Mouse (Mus musculus): Measurements from ENCODE around the gene Olfml2b.

Gene Olfml2b

DNA sequence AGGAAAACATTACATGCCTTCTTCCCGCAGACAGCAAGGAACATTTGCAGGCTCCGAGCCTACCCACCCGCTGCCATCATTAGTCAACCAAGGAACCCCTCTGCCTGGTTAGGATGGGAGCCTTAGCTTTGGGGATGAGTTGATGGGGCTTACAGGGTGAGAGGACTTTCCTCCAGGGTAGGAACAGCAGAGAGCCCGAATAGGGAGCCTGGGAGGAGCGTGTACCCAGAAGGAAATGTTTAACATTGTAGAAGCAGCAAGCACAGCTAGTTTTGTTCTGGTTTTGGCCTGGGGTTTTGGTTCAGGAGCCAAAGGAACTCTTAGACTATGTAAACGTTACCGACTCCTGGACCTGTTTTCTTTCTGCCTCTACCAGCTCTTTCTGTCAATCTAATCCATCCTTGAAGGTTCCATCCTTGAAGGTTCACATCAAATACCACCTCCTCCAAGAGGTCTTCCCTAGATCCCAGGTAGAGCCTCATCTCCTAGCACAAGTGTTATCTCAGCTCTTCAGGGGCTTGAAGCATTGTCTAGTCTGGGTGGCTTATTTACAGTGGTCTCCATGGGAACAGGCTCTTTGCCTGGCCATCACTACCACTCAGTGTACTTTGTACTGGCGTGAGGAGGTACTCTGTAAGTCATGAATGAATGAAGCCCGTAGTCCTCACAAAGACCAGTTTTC lies 2.4 kb downstream of the Olfml2b start:
- DNase-seq (ENCODE audit: low spot score) = no peak

- DNase-seq (ENCODE audit: low spot score) = no peak
Measured at GRCm38 (mm10) chr1:170647381-170647780, 3.0 kb downstream of the Olfml2b start.

GRCm38 (mm10) chr1:170647971-170648514 lies 3.7 kb downstream of the Olfml2b start:
- no peak for DNase-seq (ENCODE audit: low spot score)

DNA sequence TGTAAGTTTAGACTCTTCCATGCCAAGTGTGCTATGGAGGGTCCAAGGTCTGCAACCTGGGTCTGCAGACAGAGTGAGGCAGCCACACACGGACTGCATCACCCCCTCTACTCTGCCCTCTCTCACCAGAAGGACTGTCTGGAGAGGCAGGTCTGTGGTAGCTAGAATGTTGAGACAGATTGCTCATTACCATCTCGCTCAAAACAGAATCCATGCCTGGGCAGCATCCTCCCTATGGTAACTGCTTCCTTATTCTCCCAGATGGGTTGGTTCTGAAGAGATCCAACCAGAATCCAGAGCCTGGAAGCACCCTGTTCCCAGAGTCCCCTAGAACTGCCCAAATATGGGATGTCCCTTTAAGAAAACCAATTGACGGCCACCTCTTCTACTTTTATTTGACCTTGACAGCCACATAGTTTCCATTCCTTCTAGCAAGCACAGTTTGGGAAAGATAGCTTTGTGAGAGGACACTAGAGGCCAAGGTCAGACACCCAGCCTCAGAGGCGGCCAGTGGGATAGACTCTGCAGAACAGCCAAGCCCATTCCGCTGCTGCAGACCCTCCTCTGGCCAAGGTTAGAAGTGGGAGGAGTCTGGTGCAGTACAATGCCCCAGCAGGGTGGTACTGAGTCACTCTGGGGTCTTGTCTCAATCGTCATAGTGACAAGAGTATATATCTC lies 6.9 kb downstream of the Olfml2b start:
- DNase-seq (ENCODE audit: low spot score) = no peak

GRCm38 (mm10) chr1:170651989-170652740 lies 7.8 kb downstream of the Olfml2b start:
- no peak for DNase-seq (ENCODE audit: low spot score)

DNA sequence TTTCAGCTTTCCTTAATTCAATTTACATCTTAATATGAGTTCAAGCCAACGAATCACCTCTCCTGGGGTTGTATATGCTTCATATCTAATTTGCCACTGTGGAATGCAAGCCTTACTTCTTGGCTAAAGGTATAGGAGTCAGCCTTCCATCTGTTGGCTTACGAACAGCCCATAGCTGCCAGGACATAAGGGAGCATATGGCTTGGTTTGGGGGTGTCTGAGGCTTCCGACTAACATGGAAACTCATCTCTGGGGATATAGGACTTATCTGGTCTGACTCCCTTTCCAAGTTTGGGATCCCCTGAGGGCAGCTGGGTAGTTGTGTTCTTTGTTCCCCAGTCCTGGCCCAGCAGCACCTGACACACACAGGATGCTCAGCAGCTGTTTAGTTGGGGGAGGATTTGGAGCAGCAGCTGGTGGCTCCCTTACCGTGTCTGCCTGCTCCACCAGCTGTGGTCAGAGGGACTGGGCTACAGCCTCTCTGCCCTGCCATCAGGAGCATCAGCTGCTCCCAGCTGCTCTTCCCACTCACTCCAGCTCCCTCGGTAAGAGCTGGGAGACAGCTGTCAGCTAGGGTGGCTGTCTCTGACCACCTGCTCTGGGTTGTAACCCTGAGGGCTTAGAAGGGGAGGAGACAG lies 11.1 kb downstream of the Olfml2b start:
- no peak for DNase-seq (ENCODE audit: low spot score)

DNA sequence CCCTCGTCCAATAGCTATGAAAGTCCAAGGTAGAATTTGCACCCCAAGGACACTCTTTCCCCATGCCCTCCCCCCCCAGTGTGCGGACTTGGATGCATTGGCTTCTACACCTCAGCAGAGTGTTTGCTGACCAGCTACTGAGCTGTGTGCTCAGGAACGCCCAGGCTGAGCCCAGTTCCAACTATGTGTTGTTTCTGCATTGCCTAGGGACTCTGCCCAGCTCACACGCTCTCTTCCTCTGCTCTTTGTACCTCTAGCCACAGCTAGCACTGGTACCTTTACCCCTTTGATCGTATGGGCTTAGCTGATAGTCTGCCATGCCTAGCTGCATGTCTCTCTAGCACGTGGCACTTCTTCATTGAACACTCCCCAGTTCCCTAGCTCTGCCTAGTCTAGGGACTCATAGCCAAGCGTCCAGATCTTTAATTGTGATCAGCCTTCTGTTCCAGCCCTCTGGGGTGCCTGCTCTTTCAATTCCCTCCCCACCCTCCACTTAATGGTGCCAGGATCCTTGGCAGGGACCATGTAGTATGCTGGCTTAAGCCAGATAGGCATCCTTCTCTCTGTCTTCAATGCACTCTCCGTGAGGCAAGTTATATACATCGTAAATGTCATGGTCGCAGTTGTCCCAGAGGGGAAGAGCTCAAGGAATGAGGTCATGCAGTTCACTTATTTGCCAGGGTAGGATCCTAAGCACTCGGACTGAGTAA lies 12.3 kb downstream of the Olfml2b start:
- DNase-seq (ENCODE audit: low spot score) = no peak

DNA sequence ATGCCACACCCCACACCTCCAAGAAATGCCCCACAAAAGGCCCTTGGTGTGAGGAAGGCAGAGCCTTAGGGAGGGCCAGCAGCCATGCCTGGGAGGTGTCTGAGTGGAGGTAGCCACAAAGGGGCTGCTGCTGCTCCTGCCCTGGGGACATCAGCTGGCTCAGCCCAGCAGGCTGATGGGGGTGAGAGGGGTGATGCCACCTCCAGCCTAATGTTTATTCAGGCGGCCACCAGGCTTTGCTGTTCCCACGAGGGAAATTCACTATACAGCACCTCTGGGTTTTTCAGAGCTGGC lies 12.8 kb downstream of the Olfml2b start:
- no peak for DNase-seq (ENCODE audit: low spot score)

- no peak for DNase-seq (ENCODE audit: low spot score)
Measured at GRCm38 (mm10) chr1:170657643-170658314, 13.4 kb downstream of the Olfml2b start.

GRCm38 (mm10) chr1:170659260-170659659 lies 14.9 kb downstream of the Olfml2b start:
- DNase-seq (ENCODE audit: low spot score) = no peak

GRCm38 (mm10) chr1:170664620-170665185 lies 20.4 kb downstream of the Olfml2b start:
- no peak for DNase-seq (ENCODE audit: low spot score)

DNA sequence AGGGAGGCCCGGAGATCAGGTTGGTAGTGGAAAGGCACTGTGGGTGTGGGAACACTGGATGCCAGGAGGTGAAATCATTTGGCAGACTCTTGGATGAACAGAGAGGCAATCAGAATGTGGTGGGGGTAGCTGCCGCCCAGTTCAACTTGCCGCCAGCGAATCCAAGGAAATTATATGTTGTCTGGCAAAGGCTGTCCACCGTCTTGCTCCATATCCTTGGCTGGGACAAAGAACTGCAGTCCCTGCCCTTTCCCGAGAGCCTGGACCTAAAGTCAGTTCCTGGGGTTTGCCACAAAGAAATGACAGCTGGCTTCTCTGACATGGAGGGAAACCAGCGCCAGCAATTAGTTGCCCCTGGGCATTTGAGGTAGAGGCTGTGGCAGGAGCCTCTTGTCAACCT lies 20.9 kb downstream of the Olfml2b start:
- DNase-seq (ENCODE audit: low spot score) = no peak

DNA sequence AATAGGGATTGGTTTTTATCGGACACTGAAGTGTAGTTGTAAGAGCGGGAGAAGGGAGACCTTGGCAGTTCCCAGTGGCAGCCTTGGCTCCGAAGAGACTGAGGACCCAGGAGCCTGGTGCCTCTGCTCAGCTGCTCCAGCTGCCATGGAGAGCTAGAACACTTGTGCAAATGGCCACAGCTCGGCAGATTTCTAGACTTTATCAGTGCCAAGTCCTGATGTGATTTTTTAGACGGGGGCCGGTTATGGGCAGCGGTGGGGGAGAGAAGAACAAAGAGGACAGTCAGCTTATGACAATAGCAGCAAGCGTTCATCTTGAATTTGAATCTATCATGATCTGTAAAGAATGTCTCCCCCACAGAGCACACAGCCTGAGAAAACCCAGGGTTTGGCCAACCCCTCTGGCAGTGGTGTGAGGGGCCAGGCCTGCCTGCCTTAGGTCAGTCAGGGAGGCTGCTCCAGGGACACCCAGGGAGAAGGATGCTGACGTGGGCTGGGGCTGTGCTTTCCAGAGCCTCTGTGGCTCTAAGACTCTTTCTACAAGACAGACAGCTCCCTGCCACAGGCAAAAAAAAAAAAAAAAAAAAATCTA lies 29.9 kb downstream of the Olfml2b start:
- DNase-seq (ENCODE audit: low spot score) = no peak

DNA sequence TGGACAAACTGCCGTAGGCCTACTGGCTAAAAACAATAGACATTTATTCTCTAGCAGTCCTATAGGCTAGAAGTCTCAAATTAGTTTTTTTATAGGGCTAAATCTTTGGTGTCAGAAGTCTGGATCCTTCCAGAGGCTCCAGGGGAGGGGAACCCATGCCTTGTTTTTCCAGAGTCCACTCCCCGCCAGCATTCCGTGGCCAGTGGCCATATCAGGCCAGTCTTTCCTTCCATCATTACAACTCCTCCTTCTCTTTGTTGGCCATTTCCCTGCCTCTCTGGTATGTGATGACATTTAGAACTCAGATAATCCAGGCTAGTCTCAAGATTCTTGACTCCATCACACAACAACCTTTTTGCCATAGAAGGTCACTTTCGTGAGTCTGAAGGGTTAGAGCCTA lies 33.3 kb downstream of the Olfml2b start:
- no peak for DNase-seq (ENCODE audit: low spot score)

- no peak for DNase-seq (ENCODE audit: low spot score)
Measured at GRCm38 (mm10) chr1:170678861-170679260, 34.5 kb downstream of the Olfml2b start.

GRCm38 (mm10) chr1:170679624-170680023 lies 35.3 kb downstream of the Olfml2b start:
- DNase-seq (ENCODE audit: low spot score) = no peak

GRCm38 (mm10) chr1:170683863-170684262 lies 39.5 kb downstream of the Olfml2b start:
- no peak for DNase-seq (ENCODE audit: low spot score)

GRCm38 (mm10) chr1:170689773-170690172 lies 45.4 kb downstream of the Olfml2b start:
- DNase-seq (ENCODE audit: low spot score) = no peak

- DNase-seq (ENCODE audit: low spot score) = no peak
Measured at GRCm38 (mm10) chr1:170691301-170691700, 47.0 kb downstream of the Olfml2b start.

GRCm38 (mm10) chr1:170694821-170695291 lies 50.5 kb downstream of the Olfml2b start:
- no peak for DNase-seq (ENCODE audit: low spot score)
